Mouse (Mus musculus): ENCODE data around the gene Kdm2a.

GRCm38 (mm10) chr19:4299574-4300270 is 98.4 kb downstream of the Kdm2a start:
- TF ChIP-seq CTCF (IDR thresholded peaks at IDR 0.05; ENCODE audit: low read depth, low read length): no peak
- TF ChIP-seq GATA1 (IDR thresholded peaks at IDR 0.05; ENCODE audit: borderline replicate concordance, low read length): no peak
